Mouse (Mus musculus): ENCODE measurements around the gene Fem1a.

The Fem1a gene

DNA sequence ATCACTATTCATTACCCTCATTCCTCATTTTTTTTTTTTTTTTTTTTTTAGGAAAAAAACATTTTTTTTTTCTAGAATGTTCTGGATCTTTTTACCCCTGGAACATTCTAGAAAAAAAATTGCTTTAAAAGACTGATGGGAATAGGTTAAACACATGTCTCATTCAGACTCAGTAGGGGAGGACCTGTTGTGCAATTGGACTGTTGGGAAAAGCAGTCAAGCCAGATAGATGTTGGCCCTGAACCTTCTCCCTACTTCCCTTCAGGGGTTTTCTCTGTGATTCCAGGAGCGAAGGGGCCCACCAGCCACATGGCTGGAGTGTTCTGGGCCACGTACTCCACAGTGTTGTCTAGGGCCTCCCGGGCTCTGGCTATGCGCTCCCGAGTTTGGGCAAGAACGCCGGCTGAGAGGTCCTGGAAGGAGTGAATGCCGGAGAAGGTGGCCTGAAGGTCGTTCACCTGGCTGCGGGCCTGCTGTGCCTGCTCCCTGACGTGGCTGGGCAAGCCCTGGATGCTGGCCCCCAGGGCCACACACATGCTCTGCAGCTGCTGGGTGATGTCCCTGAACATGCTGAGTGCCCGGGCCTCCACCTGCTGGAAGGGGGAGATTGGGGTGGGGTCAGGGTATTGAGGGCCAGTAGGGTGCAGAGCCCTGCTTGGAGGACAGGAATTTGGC, 23.0 kb downstream of the Fem1a start:
- DNase-seq (ENCODE audit: low read depth), result no peak

DNA sequence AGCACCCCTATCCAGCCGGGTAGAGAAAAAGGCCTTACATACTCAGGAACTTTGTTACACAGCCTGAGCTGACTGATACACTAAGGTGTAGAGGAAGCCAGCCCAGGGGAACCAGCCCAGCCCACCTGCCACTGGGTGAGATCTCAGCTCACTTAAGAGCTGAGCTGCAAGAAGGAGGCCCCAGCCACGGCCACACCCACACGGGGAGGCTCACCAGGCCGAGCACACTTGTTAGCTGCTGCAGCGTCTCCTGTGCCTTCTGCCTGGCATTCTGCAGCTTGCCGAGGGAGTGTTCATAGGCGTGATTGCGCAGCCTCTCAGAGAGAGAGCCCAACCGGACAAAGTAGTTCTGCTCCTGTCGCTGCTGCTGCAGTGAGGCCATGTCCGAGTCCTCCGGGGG, 24.6 kb downstream of the Fem1a start:
- DNase-seq (ENCODE audit: low read depth), result no peak

DNA sequence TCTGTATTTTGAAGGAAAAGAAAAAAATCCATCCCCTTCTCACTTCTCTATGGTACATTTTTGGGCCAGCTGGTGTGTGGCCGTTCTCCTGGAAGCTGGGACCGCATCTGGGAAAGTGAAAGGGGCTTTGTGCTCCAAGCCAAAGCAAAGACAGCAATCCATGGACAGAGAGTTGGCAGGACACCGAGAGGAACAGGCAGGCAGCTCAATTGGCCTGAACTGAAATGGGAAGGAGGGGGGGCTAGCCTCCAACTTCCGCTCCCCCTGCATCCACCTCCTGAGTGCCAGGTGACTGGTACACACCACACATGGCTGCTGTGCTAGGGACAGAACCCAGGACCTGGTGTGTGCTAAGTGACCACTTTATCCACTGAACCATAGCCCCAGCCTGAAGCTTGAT, 26.2 kb downstream of the Fem1a start:
- no peak for DNase-seq (ENCODE audit: low read depth)

DNA sequence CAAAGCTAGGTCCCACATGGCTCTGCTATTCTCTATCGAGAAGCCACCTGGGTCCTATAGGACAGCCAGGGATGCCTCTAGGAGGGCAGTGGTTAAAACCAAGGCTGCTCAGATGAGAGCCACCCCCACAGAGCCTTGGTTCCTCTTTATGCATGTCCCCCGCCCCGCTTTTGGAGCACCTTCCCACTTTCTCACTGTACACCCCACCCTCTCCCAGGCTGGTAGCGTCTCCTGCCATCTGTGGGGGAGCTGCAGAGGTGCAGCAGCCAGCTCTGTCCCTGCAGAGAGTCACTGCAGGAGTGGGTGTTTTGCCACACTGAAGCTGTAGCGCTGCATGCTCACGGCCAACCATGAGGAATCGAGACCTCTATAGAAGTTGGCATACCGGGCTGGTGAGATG, 26.7 kb downstream of the Fem1a start:
- DNase-seq (ENCODE audit: low read depth), result no peak

DNA sequence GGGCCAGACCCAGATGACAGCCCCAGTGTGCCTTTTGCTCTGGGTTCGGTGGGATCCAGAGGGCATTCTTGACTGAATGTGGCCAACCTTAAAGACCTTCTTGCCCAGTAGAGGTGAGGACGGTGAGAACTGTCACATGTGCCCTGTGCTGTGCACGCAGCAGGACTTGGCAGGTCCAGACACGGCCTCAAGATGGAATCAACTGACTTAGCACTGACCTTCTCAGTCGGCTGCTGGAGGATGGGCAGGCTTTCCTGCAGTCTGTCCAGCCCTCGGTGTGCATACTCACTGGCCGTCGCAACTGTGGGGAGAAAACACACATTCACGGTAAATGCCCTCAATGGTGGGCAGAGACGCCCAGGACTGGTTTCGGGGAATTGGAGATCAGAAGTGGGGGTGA, 29.4 kb downstream of the Fem1a start:
- DNase-seq (ENCODE audit: low read depth), result no peak

DNA sequence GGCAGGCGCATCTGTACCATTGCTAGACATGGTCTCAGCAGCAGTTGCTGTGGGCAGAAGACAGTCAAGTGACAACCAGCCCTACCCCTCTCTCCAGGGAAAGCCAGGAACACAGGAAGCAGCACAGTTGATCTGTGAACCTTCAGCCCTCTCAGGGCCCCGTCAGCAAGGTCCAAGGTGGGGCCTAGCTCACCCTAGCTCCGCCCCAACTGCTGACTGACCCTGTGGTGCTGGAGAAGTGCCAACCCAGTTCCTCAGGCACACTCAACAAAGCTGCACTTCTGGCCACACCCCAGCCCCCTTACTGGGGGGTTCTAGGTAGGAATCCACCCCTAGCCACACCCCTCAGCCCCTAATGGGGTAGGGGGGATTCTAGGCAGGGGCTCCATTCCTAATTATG, 31.2 kb downstream of the Fem1a start:
- DNase-seq (ENCODE audit: low read depth), result no peak

DNA sequence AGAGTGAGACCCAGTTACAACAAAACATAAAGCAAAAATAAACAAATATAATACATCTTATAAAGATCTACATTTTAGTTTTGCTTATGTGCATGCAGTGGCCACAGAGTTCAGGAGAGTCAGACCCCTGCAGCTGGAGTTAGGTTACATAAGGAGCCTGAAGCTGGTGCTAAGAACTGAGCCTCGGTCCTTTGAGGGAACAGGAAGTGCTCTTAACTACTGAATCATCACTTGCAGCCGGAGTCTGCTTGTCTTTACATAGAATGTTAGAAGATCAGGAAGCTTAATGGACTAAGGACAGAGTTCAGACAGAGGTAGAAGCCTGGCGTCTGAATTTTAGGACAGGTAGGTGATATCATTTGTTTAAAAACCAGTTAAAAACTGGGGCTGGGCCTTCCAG, 32.3 kb downstream of the Fem1a start:
- DNase-seq (ENCODE audit: low read depth), result no peak

DNA sequence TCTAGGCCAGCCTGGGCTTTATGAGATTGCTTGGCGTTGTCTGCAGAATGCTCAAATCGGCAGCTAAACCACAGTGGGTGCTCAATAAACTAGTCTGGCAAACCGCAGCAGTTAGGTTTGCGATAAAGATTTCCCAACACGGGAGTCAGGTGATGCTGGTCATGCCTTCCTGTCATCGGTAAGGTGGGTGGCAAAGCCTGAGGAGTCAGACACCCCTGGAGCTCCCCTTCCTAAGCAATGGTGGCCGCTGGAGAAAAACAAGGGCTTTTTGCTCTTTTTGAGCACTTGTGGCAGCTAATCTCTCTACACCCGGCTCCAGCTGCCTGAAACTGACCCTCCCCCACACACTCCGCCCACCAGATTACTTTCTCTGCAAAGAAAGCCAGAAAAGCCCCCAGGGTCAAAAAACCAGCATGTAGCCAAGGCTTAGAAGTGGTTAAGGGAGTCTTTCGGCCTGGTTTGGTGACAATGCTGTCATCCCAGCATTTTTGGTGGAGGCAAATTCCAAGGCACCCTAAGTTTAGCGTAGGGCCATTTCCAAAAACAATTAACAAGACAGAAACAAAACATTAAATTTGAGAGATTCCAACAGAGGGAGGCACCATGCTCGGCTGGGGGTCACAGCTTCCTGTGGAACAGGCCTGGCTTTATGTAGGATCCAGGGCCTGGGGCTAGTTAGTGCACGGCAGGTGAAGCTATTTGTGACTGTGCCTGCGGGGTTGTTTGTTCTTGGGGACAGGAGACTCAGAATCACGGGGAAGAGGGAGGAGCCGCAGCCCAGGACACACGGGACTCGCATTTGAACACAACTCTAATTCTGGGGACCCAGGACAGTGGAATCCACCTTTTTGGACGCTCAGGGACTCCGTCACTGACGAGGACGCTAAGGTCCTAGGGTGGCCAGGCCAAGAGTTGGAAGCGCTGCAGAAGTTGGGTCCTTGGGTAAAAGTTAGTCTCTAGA, 33.0 kb downstream of the Fem1a start:
- no peak for DNase-seq (ENCODE audit: low read depth)

DNA sequence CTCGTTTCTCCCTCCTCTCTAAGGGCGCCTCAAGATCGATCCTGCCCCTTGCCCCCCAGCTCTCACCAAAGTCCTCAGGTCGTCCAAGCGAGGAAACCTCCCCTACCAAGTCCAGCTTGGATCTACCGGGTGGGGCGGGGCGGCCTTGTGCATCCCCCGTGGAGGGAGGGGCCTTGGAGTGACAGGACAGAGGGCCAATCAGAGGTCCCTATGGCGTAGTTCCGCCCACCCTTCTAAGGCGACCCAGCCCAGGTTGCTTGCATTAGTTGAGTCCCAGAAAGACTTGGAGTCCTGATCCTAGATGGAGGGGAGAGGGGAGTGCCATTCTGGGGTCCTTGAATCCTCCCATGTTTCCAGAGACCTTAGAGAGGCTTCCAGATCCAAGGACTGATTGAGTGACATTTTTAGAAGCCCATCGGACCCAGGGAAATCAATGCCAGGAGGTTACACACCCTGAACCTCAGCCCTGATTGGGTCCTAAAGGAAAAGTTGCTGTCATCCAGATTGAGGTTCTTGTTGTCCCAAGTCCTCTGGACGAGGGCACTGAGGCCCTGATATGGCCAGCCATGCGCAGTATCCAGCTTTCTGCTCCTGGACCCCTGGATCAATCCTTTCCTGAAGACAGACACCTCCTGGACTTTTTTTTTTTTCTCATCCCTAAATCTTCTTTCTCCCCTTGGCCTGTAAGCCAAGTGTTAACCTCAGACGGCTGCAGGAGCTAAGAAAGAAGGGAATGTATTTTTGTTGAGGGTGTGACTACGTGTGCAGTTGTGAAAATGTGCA, 34.0 kb downstream of the Fem1a start:
- DNase-seq (ENCODE audit: low read depth), result peak; percentile 96

DNA sequence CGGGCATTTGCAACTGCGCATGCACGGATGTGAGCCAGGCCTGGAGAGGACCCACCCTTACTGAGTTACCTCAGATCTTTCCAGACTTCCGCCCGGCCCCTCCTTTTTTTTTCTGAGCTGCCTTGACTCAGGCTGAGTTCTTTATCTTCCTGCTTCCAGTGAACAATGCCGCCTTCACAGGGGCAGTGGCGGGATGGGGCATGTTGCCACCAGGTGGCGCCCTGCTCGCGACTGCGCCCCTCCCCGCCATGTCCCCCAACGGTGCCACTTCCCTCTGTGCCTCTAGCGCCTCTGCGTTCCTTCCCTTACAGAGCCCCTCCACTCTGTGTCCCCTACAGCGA, 34.5 kb downstream of the Fem1a start:
- DNase-seq (ENCODE audit: low read depth), result peak; percentile 89

DNA sequence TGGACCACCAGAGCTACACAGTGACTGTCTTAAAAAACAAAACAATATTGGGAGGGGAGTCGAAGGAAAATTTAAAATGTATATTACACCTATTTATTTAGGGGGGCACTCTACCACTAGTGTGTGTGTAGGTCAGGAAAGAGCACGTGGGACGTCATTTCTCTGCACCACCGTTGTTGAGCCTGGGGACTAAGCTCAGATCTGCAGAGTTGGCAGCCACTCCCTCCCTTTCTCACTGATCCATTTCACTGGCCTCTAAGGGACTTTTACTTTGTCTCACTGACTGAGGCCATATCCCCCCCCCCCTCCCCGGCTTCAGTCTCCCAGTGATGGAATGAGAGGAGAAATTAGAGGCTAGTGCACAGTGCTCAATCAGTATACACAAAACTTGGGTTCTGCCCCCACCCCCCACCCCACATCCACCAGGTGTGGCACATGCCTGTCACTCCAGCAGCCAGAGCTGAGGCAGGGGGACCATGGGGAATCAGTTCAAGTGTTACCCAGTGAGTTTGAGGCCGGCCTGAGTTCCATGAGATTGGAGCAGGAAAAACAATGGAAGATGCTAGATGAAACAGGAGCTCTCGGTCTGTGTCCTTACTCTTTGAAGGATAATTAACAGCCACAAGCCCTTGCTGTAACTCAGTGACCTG, 35.3 kb downstream of the Fem1a start:
- no peak for DNase-seq (ENCODE audit: low read depth)

DNA sequence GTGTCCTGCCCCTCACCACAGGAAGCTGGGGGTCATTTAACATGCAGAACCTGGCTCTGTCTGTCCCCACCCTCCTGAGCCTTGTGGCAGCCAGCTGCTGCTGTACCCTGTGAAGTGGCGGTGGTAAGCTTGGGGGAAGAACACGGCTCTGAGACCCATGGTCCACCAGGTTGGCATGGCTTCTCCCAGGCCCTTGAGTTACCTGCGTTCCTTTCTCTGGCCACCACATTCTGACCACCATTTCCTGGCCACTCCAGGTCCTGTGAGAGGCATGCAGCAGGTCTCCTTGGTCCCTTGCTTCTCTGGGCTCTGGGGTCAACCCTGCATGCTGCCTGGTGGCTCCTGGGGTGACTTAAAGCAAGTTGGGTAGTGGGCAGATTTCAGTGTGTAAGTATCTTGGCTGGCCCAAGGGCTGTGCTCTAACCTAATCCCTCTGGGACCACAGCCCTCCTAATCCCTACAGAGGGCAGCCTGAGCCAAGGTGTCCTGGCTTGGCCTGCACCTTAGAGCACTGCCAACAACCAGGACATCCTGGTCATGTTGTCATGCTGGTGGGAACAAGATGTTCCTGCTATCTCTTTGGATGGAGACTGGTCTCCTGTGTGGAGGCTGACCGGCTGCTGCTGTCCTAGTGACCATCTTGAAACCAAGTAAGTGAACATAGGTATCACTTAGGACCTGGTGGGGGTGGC, 36.1 kb downstream of the Fem1a start, which contains the start of gene Plin3:
TSS of gene Plin3 (minus strand) at position 343 of the 692 bp plus-strand sequence.
- no peak for DNase-seq (ENCODE audit: low read depth)

DNA sequence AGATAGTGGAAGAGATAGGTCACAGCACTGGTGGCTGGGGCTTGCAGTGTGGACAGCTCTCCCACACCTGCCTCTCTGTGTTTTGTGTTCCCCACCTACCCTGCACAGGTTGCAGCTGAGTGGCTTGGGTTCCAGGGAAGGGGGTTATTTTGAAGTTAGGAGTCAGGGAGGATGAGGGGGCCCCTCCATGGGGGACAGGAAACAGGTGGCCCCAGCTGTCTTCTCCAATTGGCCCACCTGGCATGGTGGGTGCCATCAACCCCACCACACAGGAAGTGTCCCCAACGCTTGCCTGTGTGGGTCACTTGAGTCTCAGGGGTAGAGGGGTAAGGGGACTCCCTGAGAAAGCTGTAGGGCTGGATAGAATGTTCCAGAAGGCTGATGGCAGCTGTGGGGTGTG, 36.7 kb downstream of the Fem1a start:
- DNase-seq (ENCODE audit: low read depth), result no peak

DNA sequence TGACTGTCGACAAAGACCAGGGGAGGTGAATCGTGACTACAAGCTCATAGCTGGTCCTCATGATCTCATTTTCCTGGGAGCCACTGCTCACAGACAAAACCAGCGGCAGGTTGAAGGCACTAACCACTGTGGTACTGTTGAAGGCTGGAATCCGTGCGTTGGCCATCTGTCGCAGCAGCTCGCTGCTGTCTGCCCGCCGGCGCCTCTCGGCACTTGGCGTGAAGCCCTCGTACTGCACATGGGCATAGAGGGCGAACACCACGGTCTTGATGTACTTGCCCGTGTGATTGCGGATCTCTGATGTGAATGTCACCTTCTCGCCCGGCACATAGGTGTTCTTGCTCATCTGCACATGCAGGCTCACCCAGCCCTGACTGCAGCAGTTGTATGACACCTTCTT, 37.6 kb downstream of the Fem1a start:
- DNase-seq (ENCODE audit: low read depth), result no peak

DNA sequence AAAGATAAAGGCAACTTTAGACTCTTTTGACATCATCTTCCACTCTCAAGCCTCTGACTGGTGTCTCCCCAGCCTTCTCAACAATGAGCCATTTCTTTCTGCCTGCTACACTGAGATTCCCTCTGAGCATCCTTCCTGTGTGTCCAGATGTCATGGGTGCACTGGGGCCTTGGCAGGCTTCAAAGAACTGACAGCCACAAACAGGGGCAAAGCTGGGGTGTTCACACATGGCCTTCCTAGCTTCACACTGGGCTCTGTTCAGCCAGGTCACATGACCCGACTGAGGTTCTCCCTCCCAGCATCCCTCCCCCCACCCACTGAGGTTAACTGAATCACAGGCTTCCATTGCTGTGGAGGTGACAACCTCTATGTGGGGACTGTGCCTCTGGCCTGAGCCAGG, 39.6 kb downstream of the Fem1a start:
- no peak for DNase-seq (ENCODE audit: low read depth)

DNA sequence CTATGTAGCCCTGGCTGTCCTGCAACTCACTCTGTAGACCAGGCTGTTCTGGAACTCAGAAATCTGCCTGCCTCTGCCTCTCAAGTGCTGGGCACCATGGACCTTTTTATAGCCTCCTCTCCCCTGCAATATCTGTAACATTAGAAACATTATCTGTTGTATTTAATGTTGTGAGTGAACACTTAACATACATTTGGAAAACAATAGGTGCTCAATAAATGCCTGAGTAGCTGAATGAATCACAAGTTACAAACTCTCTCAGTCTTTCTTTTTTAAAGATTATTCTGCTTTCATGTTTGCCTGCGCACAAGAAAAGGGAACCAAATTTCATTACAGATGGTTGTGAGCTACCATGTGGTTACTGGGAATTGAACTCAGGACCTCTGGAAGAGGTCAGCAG, 41.6 kb downstream of the Fem1a start:
- no peak for DNase-seq (ENCODE audit: low read depth)

DNA sequence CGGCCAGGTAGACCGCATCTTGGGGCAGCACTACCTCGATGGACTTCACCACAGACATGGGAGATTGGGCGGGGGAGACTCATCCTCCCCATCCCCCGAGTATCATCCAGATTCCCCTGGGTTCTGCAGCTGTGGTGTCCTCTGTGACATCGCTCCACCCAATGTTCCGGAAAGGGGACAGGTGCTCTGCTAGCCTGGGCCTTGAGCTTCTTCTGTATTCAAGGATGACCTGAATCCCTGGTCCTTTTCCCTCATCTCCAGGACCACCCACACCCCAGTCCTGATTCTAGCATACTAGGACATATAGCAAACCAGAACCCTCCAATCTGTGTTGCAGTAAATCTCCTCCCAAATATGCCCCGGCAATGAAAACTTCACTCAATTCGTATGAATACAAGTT, 43.6 kb downstream of the Fem1a start, which contains the start of gene Arrdc5:
TSS of gene Arrdc5 (minus strand) at position 101 of the 400 bp plus-strand sequence.
- DNase-seq (ENCODE audit: low read depth), result no peak

DNA sequence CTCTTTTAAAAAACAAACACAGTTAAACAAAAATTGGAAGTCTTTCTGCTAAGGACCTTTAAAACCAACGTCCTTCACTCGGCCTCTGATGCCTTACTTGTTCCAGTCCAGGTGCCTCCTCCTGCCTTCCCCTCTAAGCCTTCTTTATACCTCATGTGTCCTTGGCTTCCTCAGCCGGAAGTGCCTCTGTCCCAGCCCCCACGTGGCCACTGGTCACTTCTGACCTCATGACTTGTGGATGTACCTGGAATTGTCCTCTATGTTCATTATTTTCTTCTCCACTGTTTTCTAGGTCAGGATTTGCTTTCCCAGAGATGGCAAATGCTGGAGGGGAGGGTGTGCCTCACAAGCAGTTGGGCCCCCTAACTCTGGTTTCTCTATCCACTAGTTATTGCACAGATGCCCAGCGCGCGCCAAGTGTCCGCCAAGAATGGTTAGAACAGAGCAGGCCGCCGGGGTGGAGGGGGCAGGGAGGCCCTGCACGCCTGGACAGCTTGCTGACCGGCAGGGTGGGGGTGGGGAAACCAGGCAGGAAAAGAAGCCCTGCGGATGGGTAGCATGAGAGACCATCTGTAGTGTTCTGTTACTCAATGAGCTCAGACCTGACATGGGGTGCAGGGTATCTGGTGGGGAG, 45.9 kb downstream of the Fem1a start:
- DNase-seq (ENCODE audit: low read depth), result no peak

DNA sequence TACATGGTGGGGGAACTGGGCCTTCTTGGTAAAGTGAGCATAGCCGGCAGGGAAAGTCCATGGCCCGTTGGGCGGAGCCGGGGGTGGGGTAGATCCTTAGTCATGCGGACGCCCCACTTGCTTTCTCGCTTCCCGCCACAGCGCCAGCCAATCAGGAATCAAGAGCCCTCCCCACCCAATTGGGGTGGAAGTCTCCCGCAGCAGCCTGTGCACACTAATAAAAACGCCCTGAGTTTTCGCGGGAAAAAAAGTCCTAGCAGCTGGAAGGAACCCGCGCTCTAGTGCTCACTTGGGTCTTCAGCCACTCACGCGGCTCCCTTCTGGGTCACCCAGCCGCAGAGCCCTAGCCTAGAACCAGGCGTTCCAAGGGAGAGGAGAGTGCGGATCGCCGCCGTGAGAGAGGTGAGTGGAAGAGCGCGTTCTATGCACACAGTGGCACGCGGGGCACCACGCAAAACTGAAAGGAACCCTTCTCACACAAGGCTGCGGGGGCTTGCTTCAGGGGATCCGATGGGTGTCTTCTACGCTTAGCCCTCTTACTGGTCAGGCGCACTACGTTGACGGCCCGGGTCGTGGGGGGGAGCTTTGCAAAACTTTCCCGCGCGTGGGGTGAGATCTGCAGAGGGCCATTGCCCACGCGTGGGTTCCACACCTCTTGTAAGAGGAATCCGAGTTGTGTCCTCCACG, 46.7 kb downstream of the Fem1a start, which contains the start of gene Uhrf1:
TSS of gene Uhrf1 (plus strand) at position 162 of the 687 bp plus-strand sequence.
- no peak for DNase-seq (ENCODE audit: low read depth)
